Mouse (Mus musculus): ENCODE data around the gene Cpt1c. TPM values are rescaled to one million over a fixed set of nuclear protein-coding genes. Genes with fewer than 3 reads are reported as not detected.

The Cpt1c gene
- polyA plus RNA-seq (2012) = 1.3 and 2.1 TPM in 2 replicates

GRCm38 (mm10) chr7:44974383-44975116 lies at the start of gene Cpt1c:
Cpt1c (minus strand) TSS chr7:44974851.

GRCm38 (mm10) chr7:45017242-45018061 lies 42.8 kb upstream of the Cpt1c start, which contains the start of gene Rras:
Rras (plus strand) TSS chr7:45017961.

GRCm38 (mm10) chr7:45015957-45016612 lies 41.4 kb upstream of the Cpt1c start, which contains the start of gene Scaf1:
Scaf1 (minus strand) TSS chr7:45016363.

GRCm38 (mm10) chr7:44998501-44998955 lies 23.9 kb upstream of the Cpt1c start, which contains the start of gene Bcl2l12:
Bcl2l12 (minus strand) TSS chr7:44998712.

GRCm38 (mm10) chr7:44997231-44997939 lies 22.7 kb upstream of the Cpt1c start, which contains the start of gene Irf3:
Irf3 (plus strand) TSS chr7:44997648.

GRCm38 (mm10) chr7:44986192-44986878 lies 11.7 kb upstream of the Cpt1c start, which contains the start of gene Prmt1:
Prmt1 (minus strand) TSS chr7:44986568.

GRCm38 (mm10) chr7:44942904-44943303 lies 31.7 kb downstream of the Cpt1c start, which contains the start of gene Tsks:
Tsks (plus strand) TSS chr7:44943204.

GRCm38 (mm10) chr7:44929204-44930151 lies 45.2 kb downstream of the Cpt1c start, which contains the start of gene Ap2a1:
Ap2a1 (minus strand) TSS chr7:44929496.

Other genes starting within 250 kb of the Cpt1c start
- gene Vrk3, start 226.4 kb downstream of the Cpt1c start, polyA plus RNA-seq (2012) = 93.7 and 100 TPM in 2 replicates
- gene Zfp473, start 223.8 kb downstream of the Cpt1c start, polyA plus RNA-seq (2012) = 0.17 and 0.26 TPM in 2 replicates
- gene Nup62, start 158.8 kb downstream of the Cpt1c start, polyA plus RNA-seq (2012) = 117 and 122 TPM in 2 replicates
- 1.3 and 1.7 TPM in 2 replicates for gene Il4i1, start 158.5 kb downstream of the Cpt1c start, polyA plus RNA-seq (2012)
- gene Atf5, start 158.2 kb downstream of the Cpt1c start, polyA plus RNA-seq (2012) = 52.4 and 55.2 TPM in 2 replicates
- gene Akt1s1, start 125.9 kb downstream of the Cpt1c start, polyA plus RNA-seq (2012) = 312 and 349 TPM in 2 replicates
- 64.8 and 67.6 TPM in 2 replicates for gene Tbc1d17, start 125.8 kb downstream of the Cpt1c start, polyA plus RNA-seq (2012)
- 86.0 and 118 TPM in 2 replicates for gene Pnkp, start 117.7 kb downstream of the Cpt1c start, polyA plus RNA-seq (2012)
- 237 and 280 TPM in 2 replicates for gene Ptov1, start 105.1 kb downstream of the Cpt1c start, polyA plus RNA-seq (2012)
- gene Med25, start 82.1 kb downstream of the Cpt1c start, polyA plus RNA-seq (2012) = 336 and 362 TPM in 2 replicates
- gene Fuz, start 78.8 kb downstream of the Cpt1c start, polyA plus RNA-seq (2012) = 67.0 and 68.3 TPM in 2 replicates
- 121 TPM in 2 replicates for gene Ap2a1, start 45.4 kb downstream of the Cpt1c start, polyA plus RNA-seq (2012)
- 0.04 and 0.15 TPM in 2 replicates for gene Tsks, start 31.6 kb downstream of the Cpt1c start, polyA plus RNA-seq (2012)
- gene Prmt1, start 11.7 kb upstream of the Cpt1c start, polyA plus RNA-seq (2012) = 133 and 160 TPM in 2 replicates
- 112 and 119 TPM in 2 replicates for gene Irf3, start 22.8 kb upstream of the Cpt1c start, polyA plus RNA-seq (2012)
- gene Bcl2l12, start 23.9 kb upstream of the Cpt1c start, polyA plus RNA-seq (2012) = 131 and 163 TPM in 2 replicates
- 185 and 198 TPM in 2 replicates for gene Scaf1, start 41.5 kb upstream of the Cpt1c start, polyA plus RNA-seq (2012)
- gene Rras, start 43.1 kb upstream of the Cpt1c start, polyA plus RNA-seq (2012) = 4.0 TPM in 2 replicates
- 95.4 and 117 TPM in 2 replicates for gene Prr12, start 78.0 kb upstream of the Cpt1c start, polyA plus RNA-seq (2012)
- 144 and 165 TPM in 2 replicates for gene Nosip, start 87.6 kb upstream of the Cpt1c start, polyA plus RNA-seq (2012)
- gene Prrg2, start 87.8 kb upstream of the Cpt1c start, polyA plus RNA-seq (2012) = 38.8 and 40.5 TPM in 2 replicates
- gene Rcn3, start 117.4 kb upstream of the Cpt1c start, polyA plus RNA-seq (2012) = 36.5 and 65.0 TPM in 2 replicates
- gene Fcgrt, start 129.0 kb upstream of the Cpt1c start, polyA plus RNA-seq (2012) = 7.5 and 10.0 TPM in 2 replicates
- 210 and 224 TPM in 2 replicates for gene Rps11, start 149.6 kb upstream of the Cpt1c start, polyA plus RNA-seq (2012)
- gene Rpl13a, start 153.9 kb upstream of the Cpt1c start, polyA plus RNA-seq (2012) = 4,327 and 5,290 TPM in 2 replicates
- 0.12 and 0.16 TPM in 2 replicates for gene Gm45713, start 161.4 kb upstream of the Cpt1c start, polyA plus RNA-seq (2012)
- gene Flt3l, start 161.6 kb upstream of the Cpt1c start, polyA plus RNA-seq (2012) = 15.4 and 21.4 TPM in 2 replicates
- gene Pih1d1, start 179.5 kb upstream of the Cpt1c start, polyA plus RNA-seq (2012) = 67.8 and 81.0 TPM in 2 replicates
- 162 and 165 TPM in 2 replicates for gene Aldh16a1, start 179.7 kb upstream of the Cpt1c start, polyA plus RNA-seq (2012)
- 0.11 and 0.15 TPM in 2 replicates for gene Slc17a7, start 189.1 kb upstream of the Cpt1c start, polyA plus RNA-seq (2012)
- 0.16 and 0.29 TPM in 2 replicates for gene Gfy, start 204.7 kb upstream of the Cpt1c start, polyA plus RNA-seq (2012)
- gene Pth2, start 206.1 kb upstream of the Cpt1c start, polyA plus RNA-seq (2012) = not detected in 2 replicates
- 0.56 and 1.3 TPM in 2 replicates for gene Ccdc155, start 230.0 kb upstream of the Cpt1c start, polyA plus RNA-seq (2012)
- gene Dkkl1, start 237.3 kb upstream of the Cpt1c start, polyA plus RNA-seq (2012) = 14.7 and 21.4 TPM in 2 replicates
- 0.82 and 2.2 TPM in 2 replicates for gene Tead2, start 240.9 kb upstream of the Cpt1c start, polyA plus RNA-seq (2012)